Mouse (Mus musculus) midbrain, postnatal 0 days (tissue): ENCODE results near the gene Zfp30. TPM values are rescaled to one million over a fixed set of nuclear protein-coding genes. Genes with fewer than 3 reads are reported as not detected.
A peak's percentile ranks its signal among the peaks of the same experiment; 100 is the strongest.

Source experiments
- ATAC-seq: fragments of 200-750 bp; cut with Nextera tagmentation; 2 replicates; pipeline ENCODE4 v1.8.0; 2017; ENCODE audit warnings: moderate number of reproducible peaks, mild to moderate bottlenecking, moderate TSS enrichment, moderate library complexity; ENCODE audit not compliant: low FRiP score
- DNase-seq: peaks from one replicate; pipeline ENCODE4 v3.0.0-alpha.2; 2015; ENCODE audit warnings: low spot score
- H3K27ac ChIP-seq: fragments of 300-500 bp; sonication (generic); 2 replicates; pipeline ENCODE4 v1.5.1; 2014; ENCODE audit warnings: low read depth, mild to moderate bottlenecking, low read length, mixed read lengths
- H3K27me3 ChIP-seq: fragments of 300-500 bp; sonication (generic); 2 replicates; pipeline ENCODE4 v1.6.1; 2014; ENCODE audit warnings: low read length, control low read depth, mixed read lengths; ENCODE audit not compliant: insufficient read depth
- H3K36me3 ChIP-seq: fragments of 300-500 bp; sonication (generic); 2 replicates; pipeline ENCODE4 v1.6.1; 2014; ENCODE audit warnings: low read length, control low read depth, mixed read lengths; ENCODE audit not compliant: insufficient read depth
- H3K4me1 ChIP-seq: fragments of 300-500 bp; sonication (generic); 2 replicates; pipeline ENCODE4 v1.6.1; 2014; ENCODE audit warnings: mild to moderate bottlenecking, control low read depth, antibody characterized with exemption, low read length, mixed read lengths; ENCODE audit not compliant: insufficient read depth
- H3K4me2 ChIP-seq: fragments of 300-500 bp; sonication (generic); 2 replicates; pipeline ENCODE4 v1.6.1; 2014; ENCODE audit warnings: low read depth, mild to moderate bottlenecking, low read length, mixed read lengths; ENCODE audit not compliant: poor library complexity, severe bottlenecking
- H3K4me3 ChIP-seq: fragments of 300-500 bp; sonication (generic); 2 replicates; pipeline ENCODE4 v1.5.1; 2014; ENCODE audit warnings: low read depth, mild to moderate bottlenecking, low read length, moderate library complexity
- H3K9ac ChIP-seq: fragments of 300-500 bp; sonication (generic); replicated peaks from 2 replicates; pipeline ENCODE4 v1.6.1; 2014; ENCODE audit warnings: mild to moderate bottlenecking, low read length, moderate library complexity, mixed read lengths; ENCODE audit not compliant: poor library complexity, severe bottlenecking
- H3K9me3 ChIP-seq: fragments of 300-500 bp; sonication (generic); 2 replicates; pipeline ENCODE4 v1.6.1; 2016; ENCODE audit warnings: low read length, control low read depth
- CTCF ChIP-seq: IDR thresholded peaks from 2 replicates; pipeline ENCODE4 v1.5.1; 2016; ENCODE audit warnings: antibody characterized with exemption, mild to moderate bottlenecking
- WGBS: fragments of 180-500 bp; shearing (Covaris S2); extraction: QIAGEN DNeasy Blood & Tissue Kit; methylation state at CpG from one replicate; pipeline ENCODE4 v1.1.7; 2014; 5-methylcytosine and 5-hydroxymethylcytosine counted together
- polyA plus RNA-seq: library from polyadenylated mRNA; unstranded; fragments of >200 nt; fragmentation: Nextera tagmentation; extraction: Ambion mirVana; gene quantifications from 2 replicates; pipeline ENCODE4 v1.2.1, GENCODE M21; 2015
- total RNA-seq: library from RNA; depleted of rRNA; stranded (reverse); fragments of >200 nt; gene quantifications from 2 replicates; pipeline ENCODE4 v1.2.3, GENCODE M21; 2014; rRNA removed

Gene Zfp30
- total RNA-seq = 11.5 and 12.2 TPM in 2 replicates
- 12.5 and 13.2 TPM in 2 replicates for polyA plus RNA-seq

GRCm38 (mm10) chr7:29783871-29784551 is at the start of gene Zfp30:
Gene Zfp30, plus strand, starts transcription at chr7:29783998.
- ATAC-seq (peak; percentile 96), DNase-seq (peak; percentile 96)
- peak within 1 kb of the TSS; percentile 79 for H3K4me2 ChIP-seq
- peak within 1 kb of the TSS; percentile 91 for H3K27ac ChIP-seq
- no peaks in the 10 kb centered on the region for H3K27me3 ChIP-seq
- WGBS = under 1% methylated on average over 45 of the region's 45 CpGs
- no peak for TF ChIP-seq CTCF
- peaks cover under 1% of the 10 kb centered on the region; the same call in 1 of the 2 replicates for H3K36me3 ChIP-seq
- H3K9me3 ChIP-seq = no peaks in the 10 kb centered on the region
- peaks cover 5% of the 10 kb centered on the region for H3K4me1 ChIP-seq
- peak within 1 kb of the TSS; percentile 87 for H3K9ac ChIP-seq
- H3K4me3 ChIP-seq = peak within 1 kb of the TSS; percentile 90

- no peak overlapping the region for H3K4me3 ChIP-seq
- no peaks in the 10 kb centered on the region for H3K36me3 ChIP-seq
- H3K27me3 ChIP-seq = no peaks in the 10 kb centered on the region
- DNase-seq (no peak), ATAC-seq (no peak)
- no peaks in the 10 kb centered on the region for H3K4me1 ChIP-seq
- 0 out of 2 replicates have a peak, but pooled peaks cover 2% of the 10 kb centered on the region for H3K9me3 ChIP-seq
- no peak for TF ChIP-seq CTCF
- H3K27ac ChIP-seq = no peak overlapping the region
- H3K9ac ChIP-seq = no peak overlapping the region
- no peak overlapping the region for H3K4me2 ChIP-seq
- 83% methylated on average over 3 of the region's 3 CpGs for WGBS
These were observed 41.5 kb upstream of the Zfp30 start for GRCm38 (mm10) chr7:29742258-29742657.

GRCm38 (mm10) chr7:29760476-29760875 is 23.3 kb upstream of the Zfp30 start:
- ATAC-seq (no peak), DNase-seq (no peak)
- WGBS = 86% methylated on average over 5 of the region's 5 CpGs
- H3K27ac ChIP-seq = no peak overlapping the region
- no peaks in the 10 kb centered on the region for H3K9me3 ChIP-seq
- no peak overlapping the region for H3K9ac ChIP-seq
- H3K36me3 ChIP-seq = no peaks in the 10 kb centered on the region
- H3K4me1 ChIP-seq = no peaks in the 10 kb centered on the region
- no peak for TF ChIP-seq CTCF
- H3K4me3 ChIP-seq = no peak overlapping the region
- no peaks in the 10 kb centered on the region for H3K27me3 ChIP-seq
- no peak overlapping the region for H3K4me2 ChIP-seq

DNA sequence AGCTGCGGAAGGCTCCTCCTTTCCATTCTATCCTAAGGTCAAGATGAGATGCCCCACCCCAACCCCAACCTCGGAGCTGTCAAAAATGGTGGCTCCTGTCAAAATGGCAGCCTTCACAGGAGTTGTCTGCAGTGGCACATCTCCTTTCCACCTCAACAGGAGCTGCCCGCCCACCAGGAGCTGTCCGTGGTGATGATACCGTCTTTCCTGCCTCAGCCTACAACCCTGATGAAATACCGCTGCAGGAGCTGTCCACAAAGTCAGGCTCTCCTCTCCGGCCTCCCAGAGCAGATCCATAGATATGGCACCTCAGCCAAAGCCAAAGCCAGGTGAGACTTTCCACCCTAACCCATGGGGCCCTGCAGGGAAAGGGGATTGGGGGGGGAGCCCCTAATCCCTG is 19.1 kb upstream of the Zfp30 start:
- H3K27ac ChIP-seq = no peak overlapping the region
- no peak for ATAC-seq

GRCm38 (mm10) chr7:29767058-29767686 is 16.6 kb upstream of the Zfp30 start:
- Histone ChIP-seq H3K27me3 (no peaks in the 10 kb centered on the region), H3K9ac (peak overlapping the region; percentile 62), H3K36me3 (no peaks in the 10 kb centered on the region), H3K4me3 (peak overlapping the region; percentile 67), H3K9me3 (no peaks in the 10 kb centered on the region), H3K4me2 (peak overlapping the region; percentile 68), H3K27ac (peak overlapping the region; percentile 75), H3K4me1 (peaks cover 5% of the 10 kb centered on the region)
- under 1% methylated on average over 15 of the region's 15 CpGs for WGBS
- TF ChIP-seq CTCF = no peak
- peak; percentile 92 for DNase-seq
- peak; percentile 55 for ATAC-seq

More for the DNA sequence above, 19.1 kb upstream of the Zfp30 start:
- Histone ChIP-seq H3K27me3 (no peaks in the 10 kb centered on the region), H3K4me3 (no peak overlapping the region), H3K4me1 (peaks cover 5% of the 10 kb centered on the region), H3K36me3 (no peaks in the 10 kb centered on the region), H3K4me2 (no peak overlapping the region), H3K9ac (no peak overlapping the region), H3K9me3 (no peaks in the 10 kb centered on the region)
- WGBS = 82% methylated on average over 7 of the region's 7 CpGs
- TF ChIP-seq CTCF = no peak
- no peak for DNase-seq
